Mouse (Mus musculus): ENCODE results near the gene Ramp1.
A peak's percentile ranks its signal among the peaks of the same experiment; 100 is the strongest.

Gene Ramp1

DNA sequence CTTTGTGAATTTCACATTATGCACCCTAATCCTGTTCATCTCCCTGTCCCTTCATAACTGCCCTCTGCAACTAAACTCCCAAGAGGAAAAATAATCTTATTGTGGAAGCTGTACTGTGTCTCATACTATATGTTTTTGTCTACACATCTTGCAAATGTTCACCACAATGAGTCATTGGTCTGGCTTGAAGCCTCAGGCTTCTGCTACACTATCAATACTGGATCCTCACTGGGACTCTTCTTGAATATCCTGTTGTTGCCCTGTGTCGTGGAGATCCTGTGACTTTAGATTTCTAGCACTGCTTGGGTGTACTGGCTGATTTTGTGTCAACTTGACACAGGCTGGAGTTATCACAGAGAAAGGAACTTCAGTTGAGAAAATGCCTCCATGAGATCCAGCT is 60.2 kb downstream of the Ramp1 start:
- peak; percentile 61 for DNase-seq (ENCODE audit: low read depth)

DNA sequence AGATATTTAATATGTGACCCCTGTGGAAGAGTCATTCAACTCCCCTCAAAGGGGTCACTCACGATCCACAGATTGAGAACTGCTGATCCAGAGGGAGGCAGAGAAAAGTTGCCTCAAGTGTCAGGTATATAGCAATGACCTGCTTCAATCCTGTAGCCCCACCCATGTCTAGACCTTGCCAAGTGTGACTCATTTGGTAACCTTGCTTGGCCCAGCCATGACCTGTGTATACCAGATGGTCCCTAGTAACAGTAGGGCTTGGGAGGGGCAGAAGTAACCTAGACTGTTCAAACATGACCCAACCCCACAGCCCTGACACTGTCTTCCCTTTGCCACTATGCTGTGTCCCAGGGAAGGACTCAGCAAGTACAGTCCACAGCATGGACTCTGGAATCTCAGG is 61.1 kb downstream of the Ramp1 start:
- DNase-seq (ENCODE audit: low read depth), result no peak

GRCm38 (mm10) chr1:91241249-91241648 is 61.6 kb downstream of the Ramp1 start:
- no peak for DNase-seq (ENCODE audit: low read depth)

- peak; percentile 78 for DNase-seq (ENCODE audit: low read depth)
Measured at GRCm38 (mm10) chr1:91248242-91248641, 68.6 kb downstream of the Ramp1 start.

- DNase-seq (ENCODE audit: low read depth), result no peak
Measured at GRCm38 (mm10) chr1:91248970-91249369, 69.3 kb downstream of the Ramp1 start.

DNA sequence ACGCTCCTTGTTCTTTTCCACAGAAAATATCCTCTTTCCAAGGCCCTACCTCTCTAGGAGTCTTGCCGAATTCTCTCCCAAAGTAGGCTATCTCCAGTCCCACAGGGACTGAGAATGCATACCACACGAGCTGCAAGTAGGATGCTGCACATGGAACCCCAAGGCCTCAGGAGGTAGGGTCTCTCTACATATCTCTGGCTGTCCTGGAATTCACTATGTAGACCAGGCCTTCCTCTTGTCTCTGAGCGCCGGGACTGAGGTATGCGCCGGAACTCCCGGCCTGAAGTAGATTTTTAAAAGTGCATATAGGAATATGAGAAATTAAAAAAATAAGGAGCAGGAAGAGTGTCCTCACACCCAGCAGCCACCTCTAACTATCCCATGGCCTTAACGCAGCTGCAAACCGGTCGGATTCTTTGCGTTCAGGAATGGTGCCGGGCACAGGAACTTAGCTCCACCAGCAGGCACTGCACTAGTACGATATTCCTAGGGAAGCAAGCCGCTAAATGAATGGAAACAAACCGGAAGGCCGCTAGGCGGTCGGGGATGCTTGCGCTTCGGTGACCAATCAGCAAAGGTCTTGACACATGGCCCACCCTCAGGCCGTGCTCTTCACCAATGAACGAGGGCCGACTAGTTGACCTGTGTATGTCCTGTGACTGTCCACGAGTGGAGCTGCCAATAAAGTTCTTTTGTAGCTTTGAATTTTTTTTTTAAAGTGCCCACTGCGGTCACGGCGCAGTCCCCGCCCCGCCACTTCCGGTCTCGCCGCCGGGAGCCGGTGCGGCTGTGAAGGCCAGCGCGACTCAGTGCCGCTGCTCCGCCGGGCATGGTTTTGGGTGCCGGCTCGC is 70.2 kb downstream of the Ramp1 start, which contains the start of gene Ube2f:
Gene Ube2f (plus strand): TSS at position 741 of the 851 bp plus-strand sequence.
- peak; percentile 98 for DNase-seq (ENCODE audit: low read depth)

DNA sequence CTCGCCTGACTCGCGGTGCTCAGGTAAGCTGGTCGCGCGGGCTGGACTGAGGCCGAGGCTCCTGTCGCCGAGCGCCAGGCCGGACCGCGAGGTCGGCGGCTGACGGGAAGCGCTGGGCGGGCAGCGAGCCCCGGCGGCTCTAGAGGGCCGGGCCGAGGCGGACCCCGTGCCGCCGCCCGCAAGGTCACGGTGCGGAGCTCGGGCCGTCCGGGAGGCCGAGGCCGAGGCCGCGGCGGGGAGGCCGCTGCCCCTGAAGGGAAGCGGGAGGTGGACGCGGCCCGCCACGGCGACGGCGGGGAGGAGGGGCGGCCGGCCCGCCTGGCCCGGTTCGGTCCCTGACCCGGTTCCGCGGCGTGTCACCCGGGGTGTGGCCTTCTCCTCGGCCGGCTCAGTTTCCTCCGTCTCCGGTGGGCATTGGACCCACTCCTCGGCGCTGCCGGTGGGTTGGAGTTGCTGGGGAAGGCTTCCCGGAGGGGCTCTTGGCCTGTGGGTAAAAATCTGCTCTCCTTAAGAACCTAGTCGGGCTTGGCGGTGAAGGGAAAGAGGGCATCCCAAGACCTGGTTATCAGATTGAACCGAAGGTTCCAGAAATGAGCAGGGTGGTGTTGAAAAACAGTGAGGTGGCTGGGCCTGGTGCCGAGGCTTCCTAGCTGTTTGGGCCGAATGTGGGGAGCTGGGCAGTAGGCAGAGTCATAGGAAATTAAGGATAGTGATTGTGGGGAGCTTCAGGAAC is 71.0 kb downstream of the Ramp1 start:
- DNase-seq (ENCODE audit: low read depth), result peak; percentile 40

GRCm38 (mm10) chr1:91251148-91251650 is 71.6 kb downstream of the Ramp1 start:
- DNase-seq (ENCODE audit: low read depth), result peak; percentile 44

DNA sequence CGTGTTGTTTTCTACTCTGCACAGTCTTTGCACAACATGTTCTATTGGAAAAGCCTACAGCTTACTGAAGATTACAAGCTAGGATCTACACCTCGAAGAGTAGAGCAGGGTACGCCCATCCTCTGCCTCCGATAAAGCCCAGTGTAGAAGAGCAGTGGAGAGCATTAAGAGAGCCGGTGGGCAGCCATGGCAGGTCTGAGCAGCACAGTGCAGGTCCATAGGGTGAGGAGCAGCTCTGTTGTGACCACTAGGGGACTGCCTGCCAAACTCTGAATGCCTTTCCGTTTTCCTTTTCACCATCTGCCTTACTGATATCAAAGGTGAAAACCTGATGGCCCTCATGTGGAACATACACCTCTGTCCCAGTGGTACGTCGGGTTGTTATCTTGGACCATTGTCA is 72.3 kb downstream of the Ramp1 start:
- DNase-seq (ENCODE audit: low read depth), result peak; percentile 52

DNA sequence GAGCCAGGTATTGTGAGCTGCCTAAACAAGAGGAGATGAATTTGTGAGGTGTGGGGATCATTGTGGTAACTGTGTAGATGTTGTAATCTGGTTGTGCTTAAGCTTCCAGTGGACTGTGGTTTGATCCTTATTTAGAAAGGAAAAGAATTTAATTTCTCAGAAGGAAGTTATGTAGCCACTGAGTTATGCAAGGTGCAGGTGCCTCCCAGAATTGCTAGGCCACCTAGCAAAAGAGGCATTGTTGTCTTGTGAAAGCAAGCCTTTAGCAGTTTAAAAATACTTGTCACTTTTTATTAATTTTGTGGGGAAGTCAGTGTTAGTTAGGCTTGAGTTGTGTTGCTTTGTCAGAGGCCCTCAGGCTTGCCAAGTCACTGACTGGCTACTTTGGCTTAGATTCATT is 78.3 kb downstream of the Ramp1 start:
- DNase-seq (ENCODE audit: low read depth), result peak; percentile 45

GRCm38 (mm10) chr1:91259794-91260193 is 80.2 kb downstream of the Ramp1 start:
- no peak for DNase-seq (ENCODE audit: low read depth)

- DNase-seq (ENCODE audit: low read depth), result no peak
Measured at GRCm38 (mm10) chr1:91262508-91262907, 82.9 kb downstream of the Ramp1 start.

DNA sequence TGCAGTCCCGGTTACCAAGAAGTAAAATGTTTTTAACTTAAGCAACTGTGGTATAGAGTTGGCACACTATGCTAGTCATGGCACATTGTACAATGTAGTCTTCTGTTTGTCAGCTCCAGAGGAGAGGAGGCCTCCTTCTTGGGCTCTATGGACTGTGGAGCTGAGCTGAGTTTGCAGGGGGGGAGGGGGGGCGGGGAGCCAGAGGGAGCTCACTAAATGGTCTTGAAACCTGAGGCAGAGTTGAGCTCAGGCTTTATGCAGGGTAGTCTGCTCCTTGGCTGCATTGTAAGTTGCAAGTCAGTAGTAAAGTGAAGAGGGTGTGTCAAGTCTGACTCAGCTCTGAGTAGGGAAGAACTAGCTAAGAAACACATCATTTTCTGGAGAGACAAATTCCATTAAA is 92.6 kb downstream of the Ramp1 start:
- peak; percentile 83 for DNase-seq (ENCODE audit: low read depth)

All from NIH3T3 (cell line).